ENCODE assay signal across 11 mouse cellular contexts in genomic region chr6:72346261-72346660, GRCm38 (mm10). TPM values are rescaled to one million over a fixed set of nuclear protein-coding genes. Genes with fewer than 3 reads are reported as not detected.
DNase-seq lines count a peak whose midpoint lies in the region; ATAC-seq and TF ChIP-seq lines count a peak whose summit lies in the region.
"Had no signal": no experiment of that assay in that cellular context is flagged by ENCODE, and none has a peak within 500 bp of the region (broad histone marks: within the 10 kb centered on the region; RNA-seq: fewer than 3 reads in every experiment).

No protein-coding gene starts in this region.

- no peak overlapping the region for H3K9ac ChIP-seq in heart, embryonic 11.5 days (ENCODE audit: low read depth, low read length)
- no peak overlapping the region for H3K9ac ChIP-seq in hindbrain, embryonic 13.5 days
- H3K9ac ChIP-seq: intestine, embryonic 15.5 days; limb, embryonic 15.5 days had no signal

- H3K36me3 ChIP-seq in heart, embryonic 11.5 days (ENCODE audit: control insufficient read depth, insufficient read depth, low read length): peaks cover 7% of the 10 kb centered on the region
- peaks cover 45% of the 10 kb centered on the region for H3K36me3 ChIP-seq in E14TG2a.4 (ENCODE audit: insufficient read depth, low read length)
- peaks cover 29% of the 10 kb centered on the region for H3K36me3 ChIP-seq in hindbrain, embryonic 13.5 days
- H3K36me3 ChIP-seq in midbrain, embryonic 10.5 days: peaks cover 41% of the 10 kb centered on the region

- no peak overlapping the region for H3K27ac ChIP-seq in heart, embryonic 11.5 days (ENCODE audit: low read depth, low read length)
- H3K27ac ChIP-seq in hindbrain, embryonic 13.5 days: no peak overlapping the region
- no peak overlapping the region for H3K27ac ChIP-seq in midbrain, embryonic 10.5 days (replicated peaks)

- no peak for TF ChIP-seq CTCF in E14TG2a.4 (conservative IDR thresholded peaks at IDR 0.05; ENCODE audit: low read length)

- H3K4me3 ChIP-seq in heart, embryonic 11.5 days (ENCODE audit: low read depth, low read length): no peak overlapping the region
- H3K4me3 ChIP-seq in E14TG2a.4 (replicated peaks; ENCODE audit: low read length): 0 out of 2 replicates have a peak overlapping the region, but pooled peaks have one; percentile 88
- H3K4me3 ChIP-seq in hindbrain, embryonic 13.5 days: no peak overlapping the region
- peak overlapping the region; percentile 82; the same call in 1 of the 2 replicates for H3K4me3 ChIP-seq in midbrain, embryonic 10.5 days

- no peak overlapping the region for H3K4me2 ChIP-seq in heart, embryonic 11.5 days
- H3K4me2 ChIP-seq in hindbrain, embryonic 13.5 days: peak overlapping the region; percentile 90

- peaks cover 19% of the 10 kb centered on the region for H3K4me1 ChIP-seq in heart, embryonic 11.5 days (ENCODE audit: control insufficient read depth, insufficient read depth, low read length)
- peaks cover 42% of the 10 kb centered on the region for H3K4me1 ChIP-seq in E14TG2a.4 (replicated peaks; ENCODE audit: low read depth, low read length)
- peaks cover 47% of the 10 kb centered on the region for H3K4me1 ChIP-seq in hindbrain, embryonic 13.5 days (replicated peaks)
- H3K4me1 ChIP-seq in midbrain, embryonic 10.5 days: peaks cover 46% of the 10 kb centered on the region

- peak; percentile 87 for DNase-seq in heart, adult 11 months
- no peak for DNase-seq in midbrain, embryonic 10.5 days (ENCODE audit: low spot score)
- no peak for DNase-seq in frontal cortex, postnatal 10 days (ENCODE audit: low spot score in 2 of 2)
- no peak for DNase-seq in spleen, postnatal 36 days (ENCODE audit: low spot score in 2 of 2)
- DNase-seq in cerebellum, postnatal 4 days (ENCODE audit: low spot score in 2 of 2): no peak
- DNase-seq: adrenal gland, postnatal 25 days had no signal

- no peaks in the 10 kb centered on the region for H3K9me3 ChIP-seq in heart, embryonic 11.5 days (replicated peaks; ENCODE audit: control insufficient read depth, low read length)
- H3K9me3 ChIP-seq in E14TG2a.4 (ENCODE audit: low read length): no peaks in the 10 kb centered on the region
- H3K9me3 ChIP-seq in hindbrain, embryonic 13.5 days: no peaks in the 10 kb centered on the region
- H3K9me3 ChIP-seq in midbrain, embryonic 10.5 days (replicated peaks): no peaks in the 10 kb centered on the region
- H3K9me3 ChIP-seq: intestine, embryonic 15.5 days; limb, embryonic 15.5 days had no signal

- H3K27me3 ChIP-seq in heart, embryonic 11.5 days (ENCODE audit: control insufficient read depth, insufficient read depth, low read length): no peaks in the 10 kb centered on the region
- no peaks in the 10 kb centered on the region; the same call in 1 of the 2 replicates for H3K27me3 ChIP-seq in E14TG2a.4 (ENCODE audit: insufficient read depth, low read length)
- no peaks in the 10 kb centered on the region for H3K27me3 ChIP-seq in hindbrain, embryonic 13.5 days
- H3K27me3 ChIP-seq in midbrain, embryonic 10.5 days (ENCODE audit: low read depth, poor library complexity, severe bottlenecking): no peaks in the 10 kb centered on the region
- H3K27me3 ChIP-seq: intestine, embryonic 15.5 days; limb, embryonic 15.5 days had no signal

- ATAC-seq in heart, embryonic 11.5 days (replicated peaks; ENCODE audit: insufficient number of reproducible peaks, low FRiP score, low TSS enrichment): no peak
- no peak for ATAC-seq in hindbrain, embryonic 13.5 days (ENCODE audit: low FRiP score)

- whole genome bisulfite sequencing in heart, embryonic 11.5 days (ENCODE audit: insufficient replicate concordance): 80% methylated on average over 4 of the region's 4 CpGs
- WGBS in hindbrain, embryonic 13.5 days: 85% methylated on average over 4 of the region's 4 CpGs
- WGBS in midbrain, embryonic 10.5 days: 80% methylated on average over 4 of the region's 4 CpGs

RNA-seq across cellular contexts. Expression of gene 0610030E20Rik, which starts 0.9 kb away (rescaled TPM):
- polyA plus RNA-seq in heart, embryonic 11.5 days (2014; fragmentation: Nextera tagmentation; extraction: Ambion mirVana): 12.9 and 17.4 TPM in 2 replicates
- polyA plus RNA-seq in hindbrain, embryonic 13.5 days (2015; fragmentation: Nextera tagmentation; extraction: Ambion mirVana): 20.6 and 21.1 TPM in 2 replicates
- 28.9 and 29.6 TPM in 2 replicates for polyA plus RNA-seq in midbrain, embryonic 10.5 days (2016; fragmentation: Nextera tagmentation; extraction: Ambion mirVana)

RNA-seq across cellular contexts. Expression of gene Usp39, which starts 1.3 kb away (rescaled TPM):
- polyA plus RNA-seq in heart, embryonic 11.5 days (2014; fragmentation: Nextera tagmentation; extraction: Ambion mirVana): 51.4 and 54.5 TPM in 2 replicates
- polyA plus RNA-seq in hindbrain, embryonic 13.5 days (2015; fragmentation: Nextera tagmentation; extraction: Ambion mirVana): 46.0 and 46.7 TPM in 2 replicates
- polyA plus RNA-seq in midbrain, embryonic 10.5 days (2016; fragmentation: Nextera tagmentation; extraction: Ambion mirVana): 80.1 and 89.3 TPM in 2 replicates

RNA-seq across cellular contexts. Expression of gene Tmem150a, which starts 9.0 kb away (rescaled TPM):
- 14.8 and 15.1 TPM in 2 replicates for polyA plus RNA-seq in heart, embryonic 11.5 days (2014; fragmentation: Nextera tagmentation; extraction: Ambion mirVana)
- polyA plus RNA-seq in hindbrain, embryonic 13.5 days (2015; fragmentation: Nextera tagmentation; extraction: Ambion mirVana): 14.4 and 16.0 TPM in 2 replicates
- polyA plus RNA-seq in midbrain, embryonic 10.5 days (2016; fragmentation: Nextera tagmentation; extraction: Ambion mirVana): 5.6 and 6.7 TPM in 2 replicates

RNA-seq across cellular contexts. Expression of gene Rnf181, which starts 20.5 kb away (rescaled TPM):
- polyA plus RNA-seq in heart, embryonic 11.5 days (2014; fragmentation: Nextera tagmentation; extraction: Ambion mirVana): 95.4 and 107 TPM in 2 replicates
- polyA plus RNA-seq in hindbrain, embryonic 13.5 days (2015; fragmentation: Nextera tagmentation; extraction: Ambion mirVana): 141 and 147 TPM in 2 replicates
- polyA plus RNA-seq in midbrain, embryonic 10.5 days (2016; fragmentation: Nextera tagmentation; extraction: Ambion mirVana): 106 and 111 TPM in 2 replicates

RNA-seq across cellular contexts. Expression of gene Vamp5, which starts 34.0 kb away (rescaled TPM):
- polyA plus RNA-seq in heart, embryonic 11.5 days (2014; fragmentation: Nextera tagmentation; extraction: Ambion mirVana): 55.3 and 59.2 TPM in 2 replicates
- 18.8 and 20.8 TPM in 2 replicates for polyA plus RNA-seq in hindbrain, embryonic 13.5 days (2015; fragmentation: Nextera tagmentation; extraction: Ambion mirVana)
- 12.0 and 12.9 TPM in 2 replicates for polyA plus RNA-seq in midbrain, embryonic 10.5 days (2016; fragmentation: Nextera tagmentation; extraction: Ambion mirVana)

Comparison
In these comparisons a context has a peak if more than half of its experiments do, and no peak if none do; other contexts are left out.
1. H3K4me3 ChIP-seq: peak in E14TG2a.4 (single experiment) and midbrain, embryonic 10.5 days (single experiment); none in heart, embryonic 11.5 days (single experiment) and hindbrain, embryonic 13.5 days (single experiment).